Mouse (Mus musculus) cerebellum, adult 8-10 months (tissue): ENCODE results near the gene Eva1b.
A peak's percentile ranks its signal among the peaks of the same experiment; 100 is the strongest.

Experiments used
- DNase-seq: peaks from one replicate; pipeline ENCODE4 v3.0.0; 2022

Eva1b gene

GRCm38 (mm10) chr4:126120506-126120905 lies 27.0 kb upstream of the Eva1b start:
- DNase-seq = no peak

GRCm38 (mm10) chr4:126123309-126124040 lies 24.1 kb upstream of the Eva1b start:
- peak; percentile 48 for DNase-seq

GRCm38 (mm10) chr4:126130502-126130901 lies 17.0 kb upstream of the Eva1b start:
- DNase-seq = no peak

GRCm38 (mm10) chr4:126131290-126132121 lies 16.0 kb upstream of the Eva1b start:
- DNase-seq = no peak

GRCm38 (mm10) chr4:126132636-126133264 lies 14.8 kb upstream of the Eva1b start:
- no peak for DNase-seq

- no peak for DNase-seq
Measured at GRCm38 (mm10) chr4:126134236-126134635, 13.3 kb upstream of the Eva1b start.

- DNase-seq = no peak
Measured at GRCm38 (mm10) chr4:126134639-126135038, 12.9 kb upstream of the Eva1b start.

GRCm38 (mm10) chr4:126137773-126138172 lies 9.8 kb upstream of the Eva1b start:
- no peak for DNase-seq

GRCm38 (mm10) chr4:126141021-126141420 lies 6.5 kb upstream of the Eva1b start:
- DNase-seq = no peak

GRCm38 (mm10) chr4:126145396-126145795 lies 2.1 kb upstream of the Eva1b start:
- DNase-seq = no peak

GRCm38 (mm10) chr4:126146974-126147532 lies 491 bp upstream of the Eva1b start:
- DNase-seq = no peak

GRCm38 (mm10) chr4:126148161-126148961 lies 817 bp downstream of the Eva1b start:
- DNase-seq = no peak

GRCm38 (mm10) chr4:126149041-126149676 lies 1.6 kb downstream of the Eva1b start:
- no peak for DNase-seq

- no peak for DNase-seq
Measured at GRCm38 (mm10) chr4:126149798-126150197, 2.3 kb downstream of the Eva1b start.

- no peak for DNase-seq
Measured at GRCm38 (mm10) chr4:126150297-126150948, 2.9 kb downstream of the Eva1b start.

GRCm38 (mm10) chr4:126150949-126151320 lies 3.4 kb downstream of the Eva1b start:
- DNase-seq = no peak

GRCm38 (mm10) chr4:126151701-126152440 lies 4.3 kb downstream of the Eva1b start:
- no peak for DNase-seq

- DNase-seq = no peak
Measured at GRCm38 (mm10) chr4:126152864-126153263, 5.3 kb downstream of the Eva1b start.

GRCm38 (mm10) chr4:126155183-126155582 lies 7.6 kb downstream of the Eva1b start:
- no peak for DNase-seq

- DNase-seq = no peak
Measured at GRCm38 (mm10) chr4:126155869-126156268, 8.3 kb downstream of the Eva1b start.

- no peak for DNase-seq
Measured at GRCm38 (mm10) chr4:126156617-126157016, 9.1 kb downstream of the Eva1b start.
